Mouse (Mus musculus) cerebellum, adult 2 months (tissue): ENCODE results near the gene Gm3336.

Source experiments
- CTCF ChIP-seq: fragments of 200-500 bp; IDR thresholded peaks from 2 replicates; pipeline ENCODE4 v1.5.1; 2011; ENCODE audit warnings: low read depth, mild to moderate bottlenecking, control low read depth, low read length, moderate library complexity, borderline replicate concordance; ENCODE audit not compliant: insufficient read depth
- POLR2A ChIP-seq: fragments of 200-500 bp; IDR thresholded peaks from 2 replicates; pipeline ENCODE4 v1.6.1; 2011; ENCODE audit warnings: low read length, control low read depth, borderline replicate concordance; ENCODE audit not compliant: insufficient read depth

GRCm38 (mm10) chr8:70688136-70688535, 30.2 kb upstream of the Gm3336 start:
- TF ChIP-seq CTCF (no peak), POLR2A (no peak)
